Mouse (Mus musculus): Measurements from ENCODE around the gene Akr1a1. TPM values are rescaled to one million over a fixed set of nuclear protein-coding genes. Genes with fewer than 3 reads are reported as not detected.

Gene Akr1a1
- total and polyA plus RNA-seq, 3 experiments = 373 to 533 (median 470) TPM

DNA sequence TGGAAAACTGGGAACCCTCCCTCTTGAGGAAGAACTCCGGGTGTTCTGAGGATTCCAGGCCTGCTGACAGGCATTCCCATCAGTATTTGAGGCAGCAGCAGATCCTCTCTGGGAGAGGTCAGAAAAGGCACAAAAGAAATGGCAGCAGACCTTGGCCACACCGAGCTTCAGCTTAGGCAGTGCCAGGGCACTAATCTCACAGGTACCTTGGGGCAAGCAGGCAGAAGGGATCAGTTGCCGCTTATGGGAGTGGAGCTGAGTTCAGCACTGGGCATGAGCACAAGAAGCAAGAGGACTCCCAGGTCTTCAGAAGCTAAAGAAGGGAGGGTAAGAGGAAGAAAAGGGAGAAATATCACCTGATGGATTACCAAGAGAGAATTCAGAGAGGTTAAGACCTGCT lies 6.5 kb upstream of the Akr1a1 start:
- Histone ChIP-seq H3K4me2 (ENCODE audit: insufficient read depth, low read depth, poor library complexity, severe bottlenecking) (no peak overlapping the region), H3K4me1 (ENCODE audit: control insufficient read depth in 1 of 2, insufficient read depth in 2 of 2) (peaks cover 3 to 17% of the 10 kb centered on the region in 2 experiments; a peak in 3 of 4 replicates), H3K9me3 (replicated peaks; ENCODE audit: low read length) (no peaks in the 10 kb centered on the region), H3K36me3 (replicated peaks in 1 of 2; ENCODE audit: control insufficient read depth in 1 of 2, insufficient read depth in 1 of 2, low read length in 1 of 2) (no peaks in the 10 kb centered on the region), H3K4me3 (replicated peaks in 1 of 3; ENCODE audit: low read depth in 2 of 3, low read length in 2 of 3, poor library complexity in 1 of 3) (no peak overlapping the region), H3K79me2 (replicated peaks; ENCODE audit: control insufficient read depth, extremely low read depth, insufficient read depth, poor library complexity, severe bottlenecking) (no peaks in the 10 kb centered on the region), H3K27ac (ENCODE audit: insufficient read depth, low read depth) (no peak overlapping the region), H3K27me3 (replicated peaks) (no peaks in the 10 kb centered on the region), H3K9ac (ENCODE audit: insufficient read depth, low read depth) (no peak overlapping the region)
- in situ Hi-C loops (cut with MboI; ENCODE audit: low pct_ligation_motif_present, low pct_unique_long_range_greater_than_20kb, low sequenced_read_pairs) = no loop called here
- TF ChIP-seq SIN3A (IDR thresholded peaks at IDR 0.05; ENCODE audit: low read length) = no peak
- TF ChIP-seq KAT2A (IDR thresholded peaks at IDR 0.05; ENCODE audit: insufficient replicate concordance, low read length) = no peak
- TF ChIP-seq IRF4 (IDR thresholded peaks at IDR 0.05; ENCODE audit: low read depth, low read length) = no peak
- TF ChIP-seq USF1 (IDR thresholded peaks at IDR 0.05; ENCODE audit: low read depth, low read length) = no peak
- TF ChIP-seq ZNF384 (IDR thresholded peaks at IDR 0.05; ENCODE audit: low read depth, low read length) = no peak
- no peak for TF ChIP-seq CTCF (conservative IDR thresholded peaks at IDR 0.05 in 1 of 2, IDR thresholded peaks at IDR 0.05 in 1 of 2; ENCODE audit: low read depth in 2 of 2, low read length in 2 of 2)
- TF ChIP-seq RAD21 (IDR thresholded peaks at IDR 0.05; ENCODE audit: low read depth, low read length) = no peak
- no peak for TF ChIP-seq ETS1 (conservative IDR thresholded peaks at IDR 0.05; ENCODE audit: low read depth, low read length)
- TF ChIP-seq ZC3H11A (IDR thresholded peaks at IDR 0.05; ENCODE audit: low read depth, low read length) = no peak
- TF ChIP-seq RCOR1 (conservative IDR thresholded peaks at IDR 0.05; ENCODE audit: low read depth, low read length) = no peak
- TF ChIP-seq CHD2 (IDR thresholded peaks at IDR 0.05; ENCODE audit: low read length) = no peak
- TF ChIP-seq TBP (conservative IDR thresholded peaks at IDR 0.05; ENCODE audit: low read depth, low read length) = no peak
- no peak for TF ChIP-seq POLR2AphosphoS2 (IDR thresholded peaks at IDR 0.05; ENCODE audit: low read depth, low read length)
- dilution Hi-C loops (cut with MboI; ENCODE audit: extremely low pct_ligation_motif_present, extremely low pct_unique_long_range_greater_than_20kb, low sequenced_read_pairs) = no loop called here
- DNase-seq (ENCODE audit: extremely low read depth) = no peak

DNA sequence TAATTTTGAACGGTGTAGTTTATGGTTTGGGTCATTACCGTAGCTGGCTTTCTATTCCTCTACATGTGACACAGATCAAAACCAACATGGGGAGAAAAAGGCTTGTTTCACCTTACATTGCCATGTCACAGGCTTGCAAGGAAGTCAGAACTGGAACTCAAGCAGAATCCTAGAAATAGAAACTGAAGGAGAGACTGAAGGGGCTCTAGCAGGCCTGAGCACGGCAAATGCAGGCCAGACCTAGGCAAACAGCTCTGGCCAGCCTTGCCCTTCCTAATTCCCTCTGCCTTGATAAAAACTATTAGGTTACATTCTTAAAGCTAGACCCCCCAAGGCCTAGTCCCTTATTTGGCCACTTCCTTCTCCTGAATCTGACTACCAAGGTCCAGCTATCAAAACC lies 4.2 kb upstream of the Akr1a1 start:
- TF ChIP-seq CHD1 (IDR thresholded peaks at IDR 0.05; ENCODE audit: low read depth, low read length) = no peak
- no peak for TF ChIP-seq TBP (conservative IDR thresholded peaks at IDR 0.05; ENCODE audit: low read depth, low read length)
- TF ChIP-seq SIN3A (IDR thresholded peaks at IDR 0.05; ENCODE audit: low read length) = no peak
- TF ChIP-seq RAD21 (IDR thresholded peaks at IDR 0.05; ENCODE audit: low read depth, low read length) = no peak
- no peak for TF ChIP-seq MAZ (IDR thresholded peaks at IDR 0.05; ENCODE audit: low read depth, low read length)
- TF ChIP-seq E2F4 (IDR thresholded peaks at IDR 0.05; ENCODE audit: insufficient replicate concordance, low read depth, low read length) = no peak
- TF ChIP-seq SMC3 (IDR thresholded peaks at IDR 0.05; ENCODE audit: low read depth, low read length) = no peak
- TF ChIP-seq GABPA (IDR thresholded peaks at IDR 0.05; ENCODE audit: insufficient replicate concordance, low read depth, low read length) = no peak
- no peak for TF ChIP-seq IRF4 (IDR thresholded peaks at IDR 0.05; ENCODE audit: low read depth, low read length)
- TF ChIP-seq CTCF (conservative IDR thresholded peaks at IDR 0.05 in 1 of 2, IDR thresholded peaks at IDR 0.05 in 1 of 2; ENCODE audit: low read depth in 2 of 2, low read length in 2 of 2) = no peak
- no peak for TF ChIP-seq POLR2A (IDR thresholded peaks at IDR 0.05; ENCODE audit: low read depth, low read length)
- no peak for TF ChIP-seq ETS1 (conservative IDR thresholded peaks at IDR 0.05; ENCODE audit: low read depth, low read length)
- no peak for TF ChIP-seq MXI1 (IDR thresholded peaks at IDR 0.05; ENCODE audit: low read depth, low read length)
- TF ChIP-seq CHD2 (IDR thresholded peaks at IDR 0.05; ENCODE audit: low read length) = no peak
- no peak for TF ChIP-seq BHLHE40 (IDR thresholded peaks at IDR 0.05; ENCODE audit: low read depth, low read length)
- TF ChIP-seq EP300 (IDR thresholded peaks at IDR 0.05; ENCODE audit: low read length) = no peak
- TF ChIP-seq MEF2A (IDR thresholded peaks at IDR 0.05; ENCODE audit: borderline replicate concordance, low read depth, low read length) = no peak
- DNase-seq (ENCODE audit: extremely low read depth) = no peak
- Histone ChIP-seq H3K27ac (ENCODE audit: insufficient read depth, low read depth) (no peak overlapping the region), H3K9me3 (replicated peaks; ENCODE audit: low read length) (no peaks in the 10 kb centered on the region), H3K27me3 (replicated peaks) (no peaks in the 10 kb centered on the region), H3K4me2 (ENCODE audit: insufficient read depth, low read depth, poor library complexity, severe bottlenecking) (no peak overlapping the region), H3K4me3 (replicated peaks in 1 of 3; ENCODE audit: low read depth in 2 of 3, low read length in 2 of 3, poor library complexity in 1 of 3) (no peak overlapping the region), H3K79me2 (replicated peaks; ENCODE audit: control insufficient read depth, extremely low read depth, insufficient read depth, poor library complexity, severe bottlenecking) (peaks cover 7% of the 10 kb centered on the region), H3K4me1 (ENCODE audit: control insufficient read depth in 1 of 2, insufficient read depth in 2 of 2) (peaks cover 3 to 24% of the 10 kb centered on the region in 2 experiments; a peak in 3 of 4 replicates), H3K9ac (ENCODE audit: insufficient read depth, low read depth) (0 out of 2 replicates have a peak overlapping the region, but pooled peaks have one; percentile 11), H3K36me3 (replicated peaks in 1 of 2; ENCODE audit: control insufficient read depth in 1 of 2, insufficient read depth in 1 of 2, low read length in 1 of 2) (no peaks in the 10 kb centered on the region)
- dilution Hi-C loops (cut with MboI; ENCODE audit: extremely low pct_ligation_motif_present, extremely low pct_unique_long_range_greater_than_20kb, low sequenced_read_pairs) (no loop called here), in situ Hi-C loops (cut with MboI; ENCODE audit: low pct_ligation_motif_present, low pct_unique_long_range_greater_than_20kb, low sequenced_read_pairs) (no loop called here)

Measured in CH12.LX (cell line).